Mouse (Mus musculus) erythroid progenitor cell, adult 5-6 weeks (primary cell): Measurements from ENCODE around the gene Myo18b. TPM values are rescaled to one million over a fixed set of nuclear protein-coding genes. Genes with fewer than 3 reads are reported as not detected.

ENCODE experiments used
- ATAC-seq: replicated peaks from 2 replicates; pipeline ENCODE4 v1.8.0; 2016; ENCODE audit warnings: moderate number of reproducible peaks, mild to moderate bottlenecking, moderate TSS enrichment, inconsistent platforms; ENCODE audit not compliant: poor library complexity, low FRiP score, severe bottlenecking
- total RNA-seq, 2 experiments: library from RNA; stranded (forward) in 1 of 2; stranded (reverse) in 1 of 2; fragments of 150-400 nt in 1 of 2; fragments of 186-747, 209-891 nt in 1 of 2; gene quantifications; 2 replicates each; pipeline versions ENCODE4 v1.2.3 to v1.2.4; 2015 to 2017; ENCODE audit warnings: low replicate concordance in 2 of 2

Gene Myo18b
- total RNA-seq, 2 experiments from 2014 or later: 0.08 to 1.3 TPM

DNA sequence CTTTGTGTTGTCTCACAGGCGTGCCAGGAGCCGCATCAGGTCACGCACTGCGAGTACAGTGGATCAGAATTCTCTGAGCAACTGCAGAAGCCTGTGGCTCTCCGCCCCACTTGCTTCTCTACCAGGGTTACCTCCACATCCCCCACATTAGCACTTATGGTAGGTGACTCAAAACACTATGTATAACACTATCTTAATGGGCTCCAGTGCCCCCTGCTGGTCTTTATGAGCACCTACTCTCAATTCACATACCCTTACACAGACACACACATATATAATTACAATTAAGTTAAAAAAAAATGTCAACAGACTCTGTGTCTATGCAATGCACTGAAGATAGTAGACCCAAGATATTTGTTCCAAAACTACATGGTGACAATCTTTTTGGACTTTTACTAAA lies 127.6 kb downstream of the Myo18b start:
- no peak for ATAC-seq

- ATAC-seq: no peak
These were observed 134.6 kb downstream of the Myo18b start for GRCm38 (mm10) chr5:112761415-112762075.

DNA sequence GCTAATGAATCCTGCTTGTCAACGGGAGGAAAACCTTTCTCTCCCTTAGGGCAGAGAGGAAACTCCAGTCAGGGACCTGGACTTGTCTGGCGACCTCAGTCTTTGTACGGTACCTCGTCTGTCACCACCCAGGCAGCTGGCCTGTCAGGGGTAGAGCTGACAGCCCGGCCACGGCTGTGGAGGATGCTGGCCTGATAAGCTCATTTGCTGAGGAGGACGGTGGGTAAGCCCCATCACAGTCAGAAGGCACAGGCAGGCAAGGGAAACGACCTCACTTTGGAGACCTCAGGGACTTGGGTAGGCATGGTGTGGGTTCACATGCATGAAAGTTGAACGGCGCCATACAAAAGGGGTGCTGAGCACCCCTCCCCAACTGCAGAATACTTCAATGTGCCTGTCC lies 140.6 kb downstream of the Myo18b start:
- ATAC-seq: no peak

- no peak for ATAC-seq
These were observed 146.5 kb downstream of the Myo18b start for GRCm38 (mm10) chr5:112749634-112750033.

GRCm38 (mm10) chr5:112748001-112748719 lies 148.0 kb downstream of the Myo18b start:
- ATAC-seq: no peak

GRCm38 (mm10) chr5:112747306-112747930 lies 148.7 kb downstream of the Myo18b start:
- no peak for ATAC-seq

- no peak for ATAC-seq
These were observed 151.0 kb downstream of the Myo18b start for GRCm38 (mm10) chr5:112745176-112745575.

DNA sequence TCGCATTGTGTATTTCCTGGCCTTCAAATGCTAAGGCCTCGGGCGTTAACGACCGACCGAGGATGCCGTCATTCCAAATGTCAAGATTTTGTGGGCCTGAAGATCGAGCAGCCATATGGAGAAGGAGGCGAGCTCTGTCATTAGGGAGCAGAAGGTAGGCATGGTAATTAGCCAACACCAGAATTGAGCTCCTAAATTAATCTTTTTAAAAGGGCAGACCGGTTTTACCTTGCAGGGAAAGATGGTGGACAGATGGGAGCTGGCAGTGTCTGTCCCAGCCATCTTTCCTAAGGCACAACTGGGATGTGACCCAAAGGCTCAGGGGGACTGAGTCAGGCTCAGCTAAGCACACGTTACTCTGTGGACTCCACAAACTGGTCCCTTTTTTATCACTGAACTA lies 151.6 kb downstream of the Myo18b start:
- ATAC-seq: no peak

- ATAC-seq: no peak
These were observed 153.0 kb downstream of the Myo18b start for GRCm38 (mm10) chr5:112743121-112743520.

DNA sequence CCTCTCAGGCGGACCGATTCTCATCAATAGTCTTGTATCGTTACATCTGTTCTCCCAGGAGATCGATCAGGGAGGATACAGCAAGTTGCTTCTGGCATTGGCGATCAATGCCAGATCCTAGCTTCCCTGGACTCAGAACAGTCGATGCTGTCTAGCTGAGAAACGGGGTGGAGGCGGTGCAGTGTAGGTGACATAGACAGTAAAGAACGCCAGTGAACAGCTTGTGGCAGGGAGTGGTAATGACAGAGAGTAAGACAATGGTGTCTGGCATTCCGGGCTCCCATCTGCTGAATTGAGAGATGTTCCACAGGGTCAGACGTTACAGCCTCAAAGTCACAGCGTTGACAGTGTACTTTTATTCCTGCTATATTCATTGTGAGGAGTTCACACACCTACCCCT lies 155.5 kb downstream of the Myo18b start:
- ATAC-seq: no peak

- ATAC-seq: no peak
These were observed 161.1 kb downstream of the Myo18b start for GRCm38 (mm10) chr5:112735040-112735439.

- no peak for ATAC-seq
These were observed 165.6 kb downstream of the Myo18b start for GRCm38 (mm10) chr5:112730604-112731003.

GRCm38 (mm10) chr5:112728432-112728831 lies 167.7 kb downstream of the Myo18b start:
- ATAC-seq: no peak

- ATAC-seq: no peak
These were observed 177.4 kb downstream of the Myo18b start for GRCm38 (mm10) chr5:112718655-112719306.

DNA sequence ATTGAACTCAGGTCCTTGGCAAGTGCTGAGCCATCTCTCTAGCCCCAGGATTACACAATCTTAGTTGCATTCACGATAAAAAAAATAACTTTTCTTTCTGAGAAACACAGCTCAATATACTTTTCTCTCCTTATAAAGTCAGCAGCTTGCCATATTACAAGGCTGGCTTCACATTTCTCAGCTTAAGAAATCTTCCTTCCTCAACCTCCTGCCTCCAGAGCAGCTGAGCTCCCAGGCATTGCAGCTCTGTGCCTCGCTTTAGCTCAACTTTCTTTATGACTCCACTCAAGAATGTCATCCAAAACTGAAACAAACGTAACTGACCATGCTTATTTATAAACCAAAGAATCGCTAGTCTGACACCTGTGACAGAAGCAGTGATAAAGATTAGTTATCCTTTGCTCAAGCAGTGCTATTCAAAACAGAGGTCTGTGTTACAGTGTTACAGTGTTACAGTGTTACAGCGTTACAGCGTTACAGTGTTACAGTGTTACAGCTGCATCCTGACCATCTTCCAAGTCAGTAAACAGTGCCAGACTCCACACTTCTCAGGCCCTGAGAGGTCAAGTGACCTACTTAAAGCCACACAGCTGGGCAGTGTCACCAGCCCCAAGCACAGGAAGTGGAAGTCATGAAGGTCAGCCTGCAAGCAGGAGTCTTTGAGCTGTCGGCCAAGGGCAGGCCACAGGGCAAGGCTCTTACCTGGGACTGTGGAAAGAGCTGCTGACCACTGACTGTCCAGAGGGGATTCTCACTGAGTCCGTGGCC lies 181.3 kb downstream of the Myo18b start:
- ATAC-seq: no peak

DNA sequence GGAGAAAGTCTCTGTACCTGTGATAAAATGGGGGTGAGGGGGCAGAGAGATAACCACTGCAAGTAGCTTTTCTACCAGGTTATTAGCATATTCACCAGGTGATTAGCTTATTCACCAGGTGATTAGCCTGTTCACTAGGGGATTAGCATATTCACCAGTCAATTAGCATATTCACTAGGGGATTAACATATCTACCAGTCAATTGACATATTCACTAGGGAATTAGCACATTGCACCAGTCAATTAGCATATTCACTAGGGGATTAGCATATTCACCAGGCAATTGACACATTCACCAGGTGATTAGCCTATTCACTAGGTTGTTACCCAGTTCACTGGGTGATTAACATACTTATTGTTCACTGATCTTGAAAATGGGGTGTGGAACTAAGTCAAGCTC lies 186.3 kb downstream of the Myo18b start:
- ATAC-seq: no peak

GRCm38 (mm10) chr5:112708441-112708840 lies 187.7 kb downstream of the Myo18b start:
- no peak for ATAC-seq

- ATAC-seq: no peak
These were observed 188.7 kb downstream of the Myo18b start for GRCm38 (mm10) chr5:112707478-112707877.

GRCm38 (mm10) chr5:112700794-112701193 lies 195.4 kb downstream of the Myo18b start:
- ATAC-seq: no peak

DNA sequence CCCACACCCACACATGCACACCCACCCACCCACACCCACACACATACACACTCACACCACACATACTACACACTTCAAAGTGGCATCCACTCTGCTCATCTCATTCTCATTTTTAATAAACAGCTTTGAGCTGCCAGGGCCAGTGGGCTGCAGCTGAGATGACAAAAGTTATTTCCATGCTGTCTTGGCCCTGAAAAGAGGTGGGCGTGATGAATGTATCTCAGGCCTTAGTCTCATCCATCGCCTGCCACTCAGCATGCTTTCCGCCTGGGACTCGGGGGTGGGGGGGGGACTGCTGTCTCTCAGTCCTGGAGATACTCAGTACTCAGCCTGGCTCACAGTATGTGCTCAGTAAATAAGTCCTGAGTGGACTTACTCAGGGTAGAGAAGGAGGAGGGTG lies 199.5 kb downstream of the Myo18b start:
- no peak for ATAC-seq
